Mouse (Mus musculus) forebrain, embryonic 13.5 days (tissue): ENCODE results near the gene Arid3a. TPM values are rescaled to one million over a fixed set of nuclear protein-coding genes. Genes with fewer than 3 reads are reported as not detected.

Source experiments
- ATAC-seq: fragments of 200-750 bp; cut with Nextera tagmentation; 2 replicates; pipeline ENCODE4 v1.8.0; 2017
- H3K27ac ChIP-seq: fragments of 300-500 bp; sonication (generic); 2 replicates; pipeline ENCODE4 v1.5.1; 2015; ENCODE audit warnings: inconsistent platforms, mild to moderate bottlenecking, moderate library complexity
- H3K27me3 ChIP-seq: fragments of 300-500 bp; sonication (generic); 2 replicates; pipeline ENCODE4 v1.6.1; 2015; ENCODE audit warnings: mild to moderate bottlenecking, inconsistent platforms
- H3K36me3 ChIP-seq: fragments of 300-500 bp; sonication (generic); 2 replicates; pipeline ENCODE4 v1.6.1; 2015; ENCODE audit warnings: mild to moderate bottlenecking, inconsistent platforms; ENCODE audit not compliant: poor library complexity, severe bottlenecking
- H3K4me1 ChIP-seq: fragments of 300-500 bp; sonication (generic); 2 replicates; pipeline ENCODE4 v1.6.1; 2015; ENCODE audit warnings: inconsistent platforms
- H3K4me2 ChIP-seq: fragments of 300-500 bp; sonication (generic); 2 replicates; pipeline ENCODE4 v1.6.1; 2015; ENCODE audit warnings: inconsistent platforms, mild to moderate bottlenecking, moderate library complexity
- H3K4me3 ChIP-seq: fragments of 300-500 bp; sonication (generic); 2 replicates; pipeline ENCODE4 v1.5.1; 2015; ENCODE audit warnings: mild to moderate bottlenecking, inconsistent platforms
- H3K9ac ChIP-seq: fragments of 300-500 bp; sonication (generic); 2 replicates; pipeline ENCODE4 v1.6.1; 2015; ENCODE audit warnings: mild to moderate bottlenecking, inconsistent platforms
- H3K9me3 ChIP-seq: fragments of 300-500 bp; sonication (generic); replicated peaks from 2 replicates; pipeline ENCODE4 v1.6.1; 2016; ENCODE audit warnings: inconsistent platforms
- WGBS: fragments of 180-500 bp; shearing (Covaris S2); methylation state at CpG from one replicate; pipeline ENCODE4 v1.1.7; 2015; 5-methylcytosine and 5-hydroxymethylcytosine counted together
- polyA plus RNA-seq: library from polyadenylated mRNA; unstranded; fragments of >200 nt; fragmentation: Nextera tagmentation; extraction: Ambion mirVana; gene quantifications from 2 replicates; pipeline ENCODE4 v1.2.1, GENCODE M21; 2015

Arid3a gene
- polyA plus RNA-seq, 1 experiment from 2014 or later: 2.5 TPM

- ATAC-seq: no peak
- Histone ChIP-seq H3K4me2 (no peak overlapping the region), H3K27me3 (peaks cover 19% of the 10 kb centered on the region), H3K9me3 (no peaks in the 10 kb centered on the region), H3K9ac (no peak overlapping the region), H3K27ac (no peak overlapping the region), H3K36me3 (peaks cover 67% of the 10 kb centered on the region), H3K4me1 (peaks cover 9% of the 10 kb centered on the region; the same call in 1 of the 2 replicates), H3K4me3 (no peak overlapping the region)
- WGBS: 78% methylated on average over 35 of the region's 36 CpGs
Measured at GRCm38 (mm10) chr10:79976722-79977107, 49.9 kb downstream of the Arid3a start.

DNA sequence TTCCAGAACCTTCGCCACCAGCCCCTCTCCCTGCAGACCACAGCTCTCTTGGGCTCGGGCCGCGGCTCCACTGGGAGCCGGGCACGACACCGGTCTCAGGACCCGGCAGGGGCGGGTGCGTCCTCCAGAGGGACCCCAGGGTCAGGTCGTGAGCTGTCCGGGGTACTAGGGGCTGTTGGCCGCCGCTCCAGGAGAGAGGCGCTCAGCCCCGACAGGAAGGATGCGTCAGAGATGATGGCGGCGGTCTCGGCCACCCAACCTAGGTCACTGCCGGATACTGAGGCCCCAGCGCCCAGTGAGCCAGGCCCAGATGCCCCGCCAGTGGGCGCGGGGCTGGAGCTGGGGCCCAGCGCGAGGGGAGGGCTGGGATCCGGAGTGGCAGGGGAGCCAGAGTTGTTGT, 50.5 kb downstream of the Arid3a start:
- Histone ChIP-seq H3K36me3 (peaks cover 67% of the 10 kb centered on the region), H3K4me2 (no peak overlapping the region), H3K9me3 (no peaks in the 10 kb centered on the region), H3K9ac (no peak overlapping the region), H3K4me1 (peaks cover 13% of the 10 kb centered on the region), H3K4me3 (no peak overlapping the region), H3K27me3 (peaks cover 12% of the 10 kb centered on the region), H3K27ac (no peak overlapping the region)
- no peak for ATAC-seq
- 87% methylated on average over 27 of the region's 28 CpGs for WGBS

DNA sequence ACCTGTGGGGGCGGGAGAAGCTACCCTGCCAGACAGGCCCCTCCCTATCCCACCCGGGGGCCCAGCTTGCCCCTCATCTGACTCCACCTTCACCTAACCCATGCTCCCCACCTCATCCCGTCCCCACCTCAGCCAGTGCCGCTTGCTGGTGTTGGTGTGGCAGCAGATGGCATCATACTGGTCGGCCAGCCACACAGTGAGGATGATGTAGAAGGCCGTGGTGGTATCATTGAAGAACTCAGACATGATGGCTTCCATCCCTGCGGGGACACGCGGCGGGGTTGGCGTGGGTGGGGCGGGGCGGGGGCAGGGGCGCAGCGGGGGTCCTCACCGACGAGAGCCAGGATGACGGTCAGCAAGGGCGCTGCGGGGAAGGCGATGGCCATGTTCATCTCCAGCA, 51.2 kb downstream of the Arid3a start:
- H3K36me3 ChIP-seq: peaks cover 67% of the 10 kb centered on the region
- no peak overlapping the region for H3K4me2 ChIP-seq
- H3K27ac ChIP-seq: no peak overlapping the region
- no peak overlapping the region for H3K4me3 ChIP-seq
- peaks cover 20% of the 10 kb centered on the region for H3K4me1 ChIP-seq
- H3K9me3 ChIP-seq: no peaks in the 10 kb centered on the region
- peaks cover 7% of the 10 kb centered on the region for H3K27me3 ChIP-seq
- H3K9ac ChIP-seq: no peak overlapping the region
- WGBS: 95% methylated on average over 21 of the region's 21 CpGs
- ATAC-seq: no peak

DNA sequence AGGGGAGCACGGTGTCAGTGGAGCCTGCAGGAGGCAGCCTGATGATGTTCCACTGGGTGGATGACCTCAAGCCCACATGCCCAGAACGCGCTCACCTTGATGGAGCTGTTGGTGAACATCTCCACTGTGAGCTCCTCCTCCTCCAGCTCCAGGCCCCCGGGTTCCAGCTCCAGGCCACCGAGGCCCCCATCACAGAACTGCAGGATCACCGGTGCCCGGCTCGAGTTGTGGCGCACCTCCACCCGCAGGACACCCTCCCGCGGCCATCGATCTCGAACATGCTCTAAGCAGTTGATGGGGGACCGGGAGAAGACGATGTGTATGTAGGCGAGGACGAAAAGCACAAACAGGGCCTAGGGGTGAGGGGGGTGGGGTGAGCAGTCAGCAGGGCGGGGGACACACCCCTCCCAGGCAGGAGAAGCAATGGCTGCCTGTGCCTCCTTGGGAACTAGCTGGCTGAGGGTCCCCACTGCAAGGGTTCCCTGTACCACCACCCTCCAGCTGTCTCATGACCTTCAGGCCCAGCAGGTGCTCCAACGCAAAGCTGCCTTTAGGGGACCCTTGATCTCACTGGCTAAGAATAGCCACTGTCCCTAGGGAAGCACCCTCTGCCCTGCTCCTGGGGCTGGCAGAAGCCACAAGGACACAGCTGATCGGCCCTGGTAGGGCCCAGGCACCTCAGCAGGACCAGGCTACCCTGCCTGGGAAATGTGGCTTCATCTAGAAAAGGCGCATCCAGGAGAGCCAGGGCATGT, 52.7 kb downstream of the Arid3a start:
- H3K4me3 ChIP-seq: no peak overlapping the region
- H3K27me3 ChIP-seq: no peaks in the 10 kb centered on the region
- peaks cover 56% of the 10 kb centered on the region for H3K36me3 ChIP-seq
- no peak overlapping the region for H3K4me2 ChIP-seq
- H3K9me3 ChIP-seq: no peaks in the 10 kb centered on the region
- no peak for ATAC-seq
- no peak overlapping the region for H3K9ac ChIP-seq
- H3K27ac ChIP-seq: no peak overlapping the region
- H3K4me1 ChIP-seq: peaks cover 26% of the 10 kb centered on the region
- WGBS: 91% methylated on average over 22 of the region's 22 CpGs

- no peak for ATAC-seq
- Histone ChIP-seq H3K27ac (peak overlapping the region; percentile 96), H3K4me2 (peak overlapping the region; percentile 86), H3K4me1 (peaks cover 44% of the 10 kb centered on the region), H3K9me3 (no peaks in the 10 kb centered on the region), H3K36me3 (peaks cover 19% of the 10 kb centered on the region), H3K9ac (peak overlapping the region; percentile 90), H3K27me3 (peaks cover 18% of the 10 kb centered on the region), H3K4me3 (peak overlapping the region; percentile 80)
- 75% methylated on average over 5 of the region's 5 CpGs for WGBS
Measured at GRCm38 (mm10) chr10:79983205-79983604, 56.4 kb downstream of the Arid3a start.

DNA sequence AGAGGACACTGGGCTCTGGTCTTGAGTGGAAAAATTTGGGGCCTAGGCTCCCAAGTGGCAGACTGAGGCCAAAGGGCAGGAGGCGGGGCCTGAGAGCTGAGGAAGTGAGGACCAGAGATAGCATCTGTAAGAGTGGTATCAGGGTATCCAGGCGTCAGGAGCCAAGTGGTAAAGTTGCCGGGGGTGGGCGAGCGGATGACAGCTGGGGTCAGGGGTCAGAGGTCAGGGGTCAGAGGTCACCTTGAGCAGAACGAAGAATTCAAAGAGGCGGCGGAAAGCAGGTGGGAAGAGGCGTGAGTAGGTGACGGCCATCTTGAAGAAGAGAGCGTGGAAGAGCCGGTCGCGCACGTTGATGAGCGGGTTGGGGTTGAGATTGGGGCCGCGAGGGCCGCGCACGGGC, 56.8 kb downstream of the Arid3a start:
- H3K9me3 ChIP-seq: no peaks in the 10 kb centered on the region
- H3K4me2 ChIP-seq: peak overlapping the region; percentile 86
- H3K27ac ChIP-seq: peak overlapping the region; percentile 96
- ATAC-seq: no peak
- peaks cover 15% of the 10 kb centered on the region for H3K36me3 ChIP-seq
- peaks cover 48% of the 10 kb centered on the region for H3K4me1 ChIP-seq
- H3K27me3 ChIP-seq: peaks cover 23% of the 10 kb centered on the region
- WGBS: 1% methylated on average over 21 of the region's 21 CpGs
- peak overlapping the region; percentile 80 for H3K4me3 ChIP-seq
- peak overlapping the region; percentile 90 for H3K9ac ChIP-seq

GRCm38 (mm10) chr10:79984195-79984816, 57.5 kb downstream of the Arid3a start, which contains the start of gene Tmem259:
Tmem259 (minus strand) TSS chr10:79984330.
- Histone ChIP-seq H3K27me3 (peaks cover 29% of the 10 kb centered on the region), H3K27ac (peak within 1 kb of the TSS; percentile 96), H3K4me2 (peak within 1 kb of the TSS; percentile 86), H3K9ac (peak within 1 kb of the TSS; percentile 90), H3K4me1 (peaks cover 48% of the 10 kb centered on the region), H3K36me3 (peaks cover 8% of the 10 kb centered on the region), H3K4me3 (peak within 1 kb of the TSS; percentile 80), H3K9me3 (no peaks in the 10 kb centered on the region)
- WGBS: under 1% methylated on average over 33 of the region's 49 CpGs
- peak; percentile 81 for ATAC-seq

DNA sequence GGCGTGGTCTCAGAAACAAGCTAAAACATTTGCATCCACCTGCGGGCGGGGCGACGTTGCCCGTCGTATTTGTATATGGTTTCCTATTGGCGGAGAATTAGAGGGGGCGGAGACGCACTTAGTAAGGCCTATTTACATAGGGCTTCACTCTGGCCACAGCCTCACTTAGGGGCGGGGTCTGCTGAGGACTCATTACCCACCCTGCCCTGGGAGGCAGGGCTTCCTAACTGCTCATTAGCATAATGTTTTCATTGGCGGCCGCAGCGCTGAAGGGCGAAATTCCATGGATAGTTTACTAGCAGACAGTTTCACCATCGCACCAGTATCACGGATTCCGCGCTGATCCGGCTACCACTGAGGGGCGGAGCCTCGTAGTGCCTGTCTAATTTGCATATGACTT, 58.0 kb downstream of the Arid3a start:
- peaks cover 6% of the 10 kb centered on the region; the same call in 1 of the 2 replicates for H3K36me3 ChIP-seq
- peak overlapping the region; percentile 86 for H3K4me2 ChIP-seq
- peak; percentile 96 for ATAC-seq
- WGBS: under 1% methylated on average over 22 of the region's 22 CpGs
- H3K9ac ChIP-seq: peak overlapping the region; percentile 90
- H3K27ac ChIP-seq: peak overlapping the region; percentile 96
- H3K27me3 ChIP-seq: peaks cover 35% of the 10 kb centered on the region
- H3K4me1 ChIP-seq: peaks cover 48% of the 10 kb centered on the region
- peak overlapping the region; percentile 80 for H3K4me3 ChIP-seq
- H3K9me3 ChIP-seq: no peaks in the 10 kb centered on the region

GRCm38 (mm10) chr10:79985334-79986231, 58.7 kb downstream of the Arid3a start:
- WGBS: 5% methylated on average over 35 of the region's 35 CpGs
- ATAC-seq: 0 out of 2 replicates have a peak, but pooled peaks have one; percentile 11
- H3K4me2 ChIP-seq: peak overlapping the region; percentile 86

GRCm38 (mm10) chr10:79986232-79986878, 59.5 kb downstream of the Arid3a start:
- peaks cover 7% of the 10 kb centered on the region for H3K9me3 ChIP-seq
- H3K4me2 ChIP-seq: peak overlapping the region; percentile 86
- H3K9ac ChIP-seq: peak overlapping the region; percentile 90
- no peak for ATAC-seq
- peaks cover 48% of the 10 kb centered on the region for H3K27me3 ChIP-seq
- peaks cover 42% of the 10 kb centered on the region for H3K4me1 ChIP-seq
- peak overlapping the region; percentile 80 for H3K4me3 ChIP-seq
- peak overlapping the region; percentile 96; the same call in 1 of the 2 replicates for H3K27ac ChIP-seq
- 45% methylated on average over 6 of the region's 6 CpGs for WGBS
- no peaks in the 10 kb centered on the region for H3K36me3 ChIP-seq

More at GRCm38 (mm10) chr10:79985334-79986231, 58.7 kb downstream of the Arid3a start:
- Histone ChIP-seq H3K4me1 (peaks cover 48% of the 10 kb centered on the region), H3K9ac (peak overlapping the region; percentile 90), H3K27me3 (peaks cover 40% of the 10 kb centered on the region), H3K36me3 (0 out of 2 replicates have a peak, but pooled peaks cover 6% of the 10 kb centered on the region), H3K27ac (peak overlapping the region; percentile 96), H3K9me3 (no peaks in the 10 kb centered on the region), H3K4me3 (peak overlapping the region; percentile 80)

DNA sequence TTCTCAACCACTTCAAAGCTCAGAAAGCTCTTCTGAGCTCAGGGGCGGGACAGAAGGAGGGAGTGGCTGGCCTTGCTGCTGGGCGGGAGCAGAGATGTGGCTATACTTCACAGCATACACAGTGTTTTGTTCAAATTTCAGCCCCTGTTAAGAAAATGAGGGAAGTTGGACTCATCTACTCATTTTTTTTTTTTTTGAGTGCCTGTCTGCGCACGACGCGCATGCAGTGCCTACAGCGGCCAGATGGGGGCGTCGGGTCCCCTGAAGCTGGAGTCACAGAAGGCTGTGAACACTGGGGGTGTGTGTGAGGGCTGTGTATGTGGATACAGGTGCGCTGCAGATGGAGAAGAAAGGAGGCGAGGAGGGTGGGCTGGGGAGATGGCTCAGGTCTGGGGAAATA, 60.1 kb downstream of the Arid3a start:
- H3K36me3 ChIP-seq: no peaks in the 10 kb centered on the region
- ATAC-seq: no peak
- 2% methylated on average over 11 of the region's 11 CpGs for WGBS
- peaks cover 11% of the 10 kb centered on the region for H3K9me3 ChIP-seq
- H3K27me3 ChIP-seq: peaks cover 48% of the 10 kb centered on the region
- no peak overlapping the region for H3K27ac ChIP-seq
- peak overlapping the region; percentile 86 for H3K4me2 ChIP-seq
- H3K4me3 ChIP-seq: peak overlapping the region; percentile 10; the same call in 1 of the 2 replicates
- peaks cover 36% of the 10 kb centered on the region for H3K4me1 ChIP-seq
- 0 out of 2 replicates have a peak overlapping the region, but pooled peaks have one; percentile 2 for H3K9ac ChIP-seq
